Mouse (Mus musculus) hindbrain, embryonic 12.5 days (tissue): ENCODE results near the gene Cntnap2. TPM values are rescaled to one million over a fixed set of nuclear protein-coding genes. Genes with fewer than 3 reads are reported as not detected.

Experiments
- ATAC-seq: fragments of 200-750 bp; cut with Nextera tagmentation; 2 replicates; pipeline ENCODE4 v1.8.0; 2017; ENCODE audit warnings: moderate TSS enrichment; ENCODE audit not compliant: low FRiP score
- H3K27ac ChIP-seq: fragments of 300-500 bp; sonication (generic); 2 replicates; pipeline ENCODE4 v1.5.1; 2016; ENCODE audit warnings: mild to moderate bottlenecking
- H3K27me3 ChIP-seq: fragments of 300-500 bp; sonication (generic); 2 replicates; pipeline ENCODE4 v1.6.1; 2016; ENCODE audit warnings: mild to moderate bottlenecking
- H3K36me3 ChIP-seq: fragments of 300-500 bp; sonication (generic); 2 replicates; pipeline ENCODE4 v1.6.1; 2016; ENCODE audit warnings: mild to moderate bottlenecking
- H3K4me1 ChIP-seq: fragments of 300-500 bp; sonication (generic); 2 replicates; pipeline ENCODE4 v1.6.1; 2016
- H3K4me2 ChIP-seq: fragments of 300-500 bp; sonication (generic); replicated peaks from 2 replicates; pipeline ENCODE4 v1.6.1; 2016; ENCODE audit warnings: mild to moderate bottlenecking
- H3K4me3 ChIP-seq: fragments of 300-500 bp; sonication (generic); 2 replicates; pipeline ENCODE4 v1.5.1; 2016; ENCODE audit warnings: mild to moderate bottlenecking
- H3K9ac ChIP-seq: fragments of 300-500 bp; sonication (generic); 2 replicates; pipeline ENCODE4 v1.6.1; 2016; ENCODE audit warnings: mild to moderate bottlenecking, moderate library complexity
- H3K9me3 ChIP-seq: fragments of 300-500 bp; sonication (generic); replicated peaks from 2 replicates; pipeline ENCODE4 v1.6.1; 2016; ENCODE audit warnings: mild to moderate bottlenecking
- WGBS: fragments of 180-500 bp; shearing (Covaris S2); methylation state at CpG from one replicate; pipeline ENCODE4 v1.1.7; 2016; 5-methylcytosine and 5-hydroxymethylcytosine counted together
- polyA plus RNA-seq: library from polyadenylated mRNA; unstranded; fragments of >200 nt; fragmentation: Nextera tagmentation; extraction: Ambion mirVana; gene quantifications from 2 replicates; pipeline ENCODE4 v1.2.1, GENCODE M21; 2016

Cntnap2 gene
- polyA plus RNA-seq, 1 experiment from 2014 or later = 25.7 TPM

- Histone ChIP-seq H3K4me2 (no peak overlapping the region), H3K27ac (no peak overlapping the region), H3K27me3 (no peaks in the 10 kb centered on the region), H3K36me3 (no peaks in the 10 kb centered on the region), H3K4me1 (no peaks in the 10 kb centered on the region), H3K9ac (no peak overlapping the region), H3K9me3 (no peaks in the 10 kb centered on the region), H3K4me3 (no peak overlapping the region)
- ATAC-seq = peak; percentile 75; the same call in 1 of the 2 replicates
- WGBS = 72% methylated on average over 3 of the region's 3 CpGs
Measured at GRCm38 (mm10) chr6:47292437-47292836, 2233.3 kb downstream of the Cntnap2 start.

GRCm38 (mm10) chr6:47294433-47294832 lies 2235.3 kb downstream of the Cntnap2 start:
- ATAC-seq = no peak
- WGBS = 41% methylated on average over 1 of the region's 1 CpGs
- H3K27me3 ChIP-seq = no peaks in the 10 kb centered on the region
- H3K4me1 ChIP-seq = no peaks in the 10 kb centered on the region
- no peak overlapping the region for H3K4me3 ChIP-seq
- H3K36me3 ChIP-seq = 0 out of 2 replicates have a peak, but pooled peaks cover 2% of the 10 kb centered on the region
- no peak overlapping the region for H3K4me2 ChIP-seq
- no peak overlapping the region for H3K27ac ChIP-seq
- no peaks in the 10 kb centered on the region for H3K9me3 ChIP-seq
- no peak overlapping the region for H3K9ac ChIP-seq

GRCm38 (mm10) chr6:47304848-47305490 lies 2245.8 kb downstream of the Cntnap2 start:
- Histone ChIP-seq H3K27ac (no peak overlapping the region), H3K4me3 (no peak overlapping the region), H3K4me1 (peaks cover 5% of the 10 kb centered on the region; the same call in 1 of the 2 replicates), H3K9me3 (no peaks in the 10 kb centered on the region), H3K9ac (no peak overlapping the region), H3K4me2 (no peak overlapping the region), H3K36me3 (no peaks in the 10 kb centered on the region), H3K27me3 (no peaks in the 10 kb centered on the region; the same call in 1 of the 2 replicates)
- no peak for ATAC-seq
- WGBS = 69% methylated on average over 11 of the region's 11 CpGs

GRCm38 (mm10) chr6:47306065-47306798 lies 2247.1 kb downstream of the Cntnap2 start:
- H3K27ac ChIP-seq = no peak overlapping the region
- no peak overlapping the region for H3K9ac ChIP-seq
- H3K4me2 ChIP-seq = no peak overlapping the region
- WGBS = 55% methylated on average over 8 of the region's 8 CpGs
- no peak for ATAC-seq
- H3K4me1 ChIP-seq = peaks cover 5% of the 10 kb centered on the region; the same call in 1 of the 2 replicates
- H3K4me3 ChIP-seq = no peak overlapping the region
- no peaks in the 10 kb centered on the region for H3K9me3 ChIP-seq
- H3K36me3 ChIP-seq = no peaks in the 10 kb centered on the region
- no peaks in the 10 kb centered on the region; the same call in 1 of the 2 replicates for H3K27me3 ChIP-seq

- Histone ChIP-seq H3K4me2 (no peak overlapping the region), H3K9me3 (no peaks in the 10 kb centered on the region), H3K36me3 (no peaks in the 10 kb centered on the region), H3K4me3 (no peak overlapping the region), H3K27me3 (no peaks in the 10 kb centered on the region; the same call in 1 of the 2 replicates), H3K4me1 (peaks cover 5% of the 10 kb centered on the region; the same call in 1 of the 2 replicates), H3K27ac (no peak overlapping the region), H3K9ac (no peak overlapping the region)
- WGBS = 76% methylated on average over 12 of the region's 12 CpGs
- no peak for ATAC-seq
Measured at GRCm38 (mm10) chr6:47306954-47307353, 2247.8 kb downstream of the Cntnap2 start.

- Histone ChIP-seq H3K4me3 (no peak overlapping the region; the same call in 1 of the 2 replicates), H3K36me3 (no peaks in the 10 kb centered on the region), H3K9me3 (no peaks in the 10 kb centered on the region), H3K4me1 (peaks cover 10% of the 10 kb centered on the region), H3K4me2 (peak overlapping the region; percentile 35), H3K27me3 (no peaks in the 10 kb centered on the region), H3K9ac (no peak overlapping the region), H3K27ac (no peak overlapping the region)
- ATAC-seq = no peak
- 62% methylated on average over 15 of the region's 15 CpGs for WGBS
Measured at GRCm38 (mm10) chr6:47314507-47315334, 2255.6 kb downstream of the Cntnap2 start.

- Histone ChIP-seq H3K27ac (no peak overlapping the region), H3K4me1 (peaks cover 13% of the 10 kb centered on the region), H3K36me3 (no peaks in the 10 kb centered on the region), H3K9me3 (no peaks in the 10 kb centered on the region), H3K27me3 (no peaks in the 10 kb centered on the region), H3K4me2 (no peak overlapping the region), H3K9ac (no peak overlapping the region), H3K4me3 (no peak overlapping the region)
- WGBS = 92% methylated on average over 2 of the region's 2 CpGs
- ATAC-seq = no peak
Measured at GRCm38 (mm10) chr6:47315454-47315853, 2256.3 kb downstream of the Cntnap2 start.

- Histone ChIP-seq H3K9ac (no peak overlapping the region), H3K9me3 (no peaks in the 10 kb centered on the region), H3K4me1 (peaks cover 13% of the 10 kb centered on the region), H3K27me3 (no peaks in the 10 kb centered on the region), H3K4me2 (no peak overlapping the region), H3K4me3 (no peak overlapping the region), H3K27ac (no peak overlapping the region), H3K36me3 (no peaks in the 10 kb centered on the region)
- no peak for ATAC-seq
Measured at GRCm38 (mm10) chr6:47317253-47317652, 2258.1 kb downstream of the Cntnap2 start.

- Histone ChIP-seq H3K9ac (no peak overlapping the region; the same call in 1 of the 2 replicates), H3K9me3 (no peaks in the 10 kb centered on the region), H3K4me2 (peak overlapping the region; percentile 38), H3K36me3 (no peaks in the 10 kb centered on the region), H3K4me1 (peaks cover 13% of the 10 kb centered on the region), H3K27me3 (no peaks in the 10 kb centered on the region), H3K27ac (peak overlapping the region; percentile 58; the same call in 1 of the 2 replicates), H3K4me3 (no peak overlapping the region)
- 3% methylated on average over 6 of the region's 6 CpGs for WGBS
- ATAC-seq = peak; percentile 70
Measured at GRCm38 (mm10) chr6:47318705-47319104, 2259.5 kb downstream of the Cntnap2 start.

GRCm38 (mm10) chr6:47319309-47319983 lies 2260.3 kb downstream of the Cntnap2 start:
- Histone ChIP-seq H3K4me3 (no peak overlapping the region), H3K27ac (no peak overlapping the region), H3K27me3 (no peaks in the 10 kb centered on the region), H3K36me3 (no peaks in the 10 kb centered on the region), H3K9ac (no peak overlapping the region), H3K9me3 (no peaks in the 10 kb centered on the region), H3K4me1 (peaks cover 13% of the 10 kb centered on the region), H3K4me2 (peak overlapping the region; percentile 38)
- peak; percentile 66; the same call in 1 of the 2 replicates for ATAC-seq
- 3% methylated on average over 5 of the region's 5 CpGs for WGBS

- Histone ChIP-seq H3K36me3 (no peaks in the 10 kb centered on the region), H3K27me3 (no peaks in the 10 kb centered on the region), H3K27ac (no peak overlapping the region), H3K9ac (no peak overlapping the region), H3K4me2 (no peak overlapping the region), H3K4me3 (no peak overlapping the region), H3K9me3 (no peaks in the 10 kb centered on the region), H3K4me1 (peaks cover 13% of the 10 kb centered on the region)
- ATAC-seq = no peak
- 69% methylated on average over 5 of the region's 5 CpGs for WGBS
Measured at GRCm38 (mm10) chr6:47323169-47323835, 2264.1 kb downstream of the Cntnap2 start.
